Mouse (Mus musculus): ENCODE measurements around the gene Smg7. TPM values are rescaled to one million over a fixed set of nuclear protein-coding genes. Genes with fewer than 3 reads are reported as not detected.

Smg7 gene
- total RNA-seq (2014; rRNA removed), result 60.8 and 65.0 TPM in 2 replicates
- polyA plus RNA-seq (2015; fragmentation: Nextera tagmentation; extraction: Ambion mirVana), result 24.6 and 26.9 TPM in 2 replicates

DNA sequence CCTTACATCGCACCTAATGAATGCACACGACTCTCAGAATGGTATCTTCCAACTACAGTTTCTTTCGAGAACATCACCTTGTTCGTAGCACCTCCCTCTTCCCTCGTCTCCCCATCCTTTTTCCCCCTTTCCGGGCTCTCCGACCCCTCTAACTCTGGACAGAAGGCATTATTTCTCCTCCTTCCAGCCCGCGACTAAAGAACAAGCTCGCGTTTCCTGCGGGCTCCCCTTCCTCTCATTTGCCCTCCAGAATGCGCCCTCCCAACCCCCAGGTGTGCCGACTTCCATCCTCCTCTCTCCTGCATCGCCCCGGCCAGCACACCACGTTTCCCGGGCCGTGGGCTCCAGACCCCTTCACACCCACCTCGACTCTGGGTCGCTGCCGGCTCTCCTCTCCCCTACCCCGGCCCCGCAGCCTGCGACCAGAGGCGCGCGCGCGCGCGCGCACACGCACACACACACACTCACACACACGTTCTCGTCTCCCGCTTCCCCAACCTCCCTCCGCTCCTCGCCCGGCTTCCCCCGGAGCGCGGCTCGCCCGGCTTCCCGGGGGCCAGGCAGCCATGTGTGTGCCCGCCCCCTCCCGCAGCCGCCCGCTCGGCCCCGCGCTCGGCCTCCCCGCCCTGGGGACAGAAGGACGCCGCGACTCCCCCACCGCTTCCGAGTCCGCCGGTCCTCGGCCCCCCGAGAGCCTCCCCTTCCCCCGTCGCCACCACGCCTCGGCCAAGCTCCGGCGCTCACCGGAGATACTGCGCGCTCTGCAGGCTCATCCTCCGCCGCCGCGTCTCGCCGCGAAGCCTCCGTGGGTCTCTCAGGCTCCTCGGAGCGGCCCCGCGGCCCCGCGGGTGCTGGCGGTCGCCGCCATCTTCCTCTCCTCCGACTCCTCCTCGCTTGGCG lies at the start of gene Smg7:
Gene Smg7 (minus strand): TSS at position 882 of the 900 bp plus-strand sequence.
- ATAC-seq (peak; percentile 50), DNase-seq (ENCODE audit: low spot score) (peak; percentile 79)
- Histone ChIP-seq H3K9ac (replicated peaks; ENCODE audit: low read length) (peak within 1 kb of the TSS; percentile 97), H3K36me3 (ENCODE audit: insufficient read depth, low read length) (no peaks in the 10 kb centered on the region), H3K4me3 (ENCODE audit: low read length) (peak within 1 kb of the TSS; percentile 98), H3K4me2 (ENCODE audit: low read depth, low read length) (peak within 1 kb of the TSS; percentile 99), H3K27ac (peak within 1 kb of the TSS; percentile 100), H3K4me1 (ENCODE audit: insufficient read depth, low read length) (peaks cover 6% of the 10 kb centered on the region), H3K9me3 (ENCODE audit: low read length) (no peaks in the 10 kb centered on the region), H3K27me3 (ENCODE audit: insufficient read depth, low read length) (no peaks in the 10 kb centered on the region)
- under 1% methylated on average over 66 of the region's 93 CpGs for WGBS
- TF ChIP-seq CTCF (IDR thresholded peaks at IDR 0.05; ENCODE audit: low read depth), result no peak

DNA sequence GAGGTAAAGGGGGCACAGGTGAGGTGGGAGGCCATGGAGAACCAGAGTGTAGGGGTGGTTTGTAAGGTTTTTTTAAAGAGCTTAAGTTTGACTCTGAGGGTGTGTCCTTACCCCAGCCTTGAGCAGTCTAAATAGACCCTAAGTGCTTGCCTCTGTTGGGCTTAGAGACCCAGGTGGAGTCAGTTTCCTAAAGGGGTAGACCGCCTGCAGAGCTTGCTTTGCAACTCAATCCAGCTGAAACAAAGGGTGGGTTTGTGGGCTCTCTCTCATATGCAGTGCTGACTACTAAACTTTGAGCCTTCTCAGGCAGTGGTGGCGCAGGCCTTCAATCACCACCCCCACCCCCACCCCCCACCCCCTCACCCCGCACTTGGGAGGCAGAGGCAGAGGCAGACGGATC lies 40.5 kb upstream of the Smg7 start:
- H3K9ac ChIP-seq (replicated peaks; ENCODE audit: low read length), result no peak overlapping the region
- DNase-seq (ENCODE audit: low spot score) (no peak), ATAC-seq (no peak)
- 40% methylated on average over 4 of the region's 4 CpGs for WGBS
- H3K27ac ChIP-seq, result no peak overlapping the region
- no peaks in the 10 kb centered on the region for H3K36me3 ChIP-seq (ENCODE audit: insufficient read depth, low read length)
- no peak overlapping the region for H3K4me2 ChIP-seq (ENCODE audit: low read depth, low read length)
- no peaks in the 10 kb centered on the region for H3K4me1 ChIP-seq (ENCODE audit: insufficient read depth, low read length)
- no peaks in the 10 kb centered on the region for H3K27me3 ChIP-seq (ENCODE audit: insufficient read depth, low read length)
- H3K9me3 ChIP-seq (ENCODE audit: low read length), result no peaks in the 10 kb centered on the region
- TF ChIP-seq CTCF (IDR thresholded peaks at IDR 0.05; ENCODE audit: low read depth), result no peak
- H3K4me3 ChIP-seq (ENCODE audit: low read length), result no peak overlapping the region

DNA sequence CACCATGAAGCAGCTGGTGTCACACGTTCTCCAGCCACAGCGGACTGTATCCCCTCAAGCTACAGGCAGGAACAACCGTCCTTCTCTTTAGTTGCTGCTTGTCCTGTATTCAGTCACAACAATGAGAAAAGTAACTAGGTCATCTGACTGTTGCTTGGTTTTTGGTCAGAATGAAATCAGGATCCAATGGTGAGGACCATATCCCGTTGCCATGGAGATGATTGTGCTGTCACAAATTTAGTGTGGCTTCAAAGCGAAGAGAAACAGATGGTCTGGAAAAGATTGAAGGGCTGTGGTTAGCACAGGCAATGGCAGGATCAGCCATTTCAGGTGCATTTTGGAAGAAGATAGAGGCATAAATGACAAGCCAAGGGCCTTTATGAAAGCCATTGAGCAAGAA lies 33.9 kb upstream of the Smg7 start:
- H3K9ac ChIP-seq (replicated peaks; ENCODE audit: low read length), result no peak overlapping the region
- H3K4me2 ChIP-seq (ENCODE audit: low read depth, low read length), result no peak overlapping the region
- no peaks in the 10 kb centered on the region; the same call in 1 of the 2 replicates for H3K4me1 ChIP-seq (ENCODE audit: insufficient read depth, low read length)
- no peaks in the 10 kb centered on the region for H3K36me3 ChIP-seq (ENCODE audit: insufficient read depth, low read length)
- 70% methylated on average over 5 of the region's 5 CpGs for WGBS
- no peak overlapping the region for H3K4me3 ChIP-seq (ENCODE audit: low read length)
- DNase-seq (ENCODE audit: low spot score) (peak; percentile 46), ATAC-seq (no peak)
- no peak for TF ChIP-seq CTCF (IDR thresholded peaks at IDR 0.05; ENCODE audit: low read depth)
- H3K9me3 ChIP-seq (ENCODE audit: low read length), result no peaks in the 10 kb centered on the region
- no peaks in the 10 kb centered on the region for H3K27me3 ChIP-seq (ENCODE audit: insufficient read depth, low read length)
- H3K27ac ChIP-seq, result no peak overlapping the region

DNA sequence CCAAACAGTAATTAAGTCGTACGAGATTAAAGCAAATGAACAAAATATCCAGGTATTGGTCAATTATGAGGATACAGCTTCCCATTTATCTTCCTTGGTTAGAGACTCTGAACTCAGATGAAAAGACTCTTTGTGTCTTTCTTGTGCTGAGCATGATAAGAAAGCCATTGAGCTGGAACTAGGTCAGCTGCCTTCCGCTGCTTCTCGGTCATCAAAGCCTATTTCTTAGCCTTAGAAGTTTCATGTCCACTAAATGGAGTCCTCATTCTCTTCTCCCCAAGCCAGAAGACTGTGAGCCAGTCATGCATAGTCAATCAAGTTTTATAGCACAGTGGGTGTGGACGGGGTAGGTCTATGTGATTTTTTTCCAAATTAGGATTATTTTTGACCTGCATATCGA lies 33.0 kb upstream of the Smg7 start:
- Histone ChIP-seq H3K27me3 (ENCODE audit: insufficient read depth, low read length) (no peaks in the 10 kb centered on the region), H3K4me2 (ENCODE audit: low read depth, low read length) (no peak overlapping the region), H3K9me3 (ENCODE audit: low read length) (no peaks in the 10 kb centered on the region), H3K36me3 (ENCODE audit: insufficient read depth, low read length) (no peaks in the 10 kb centered on the region), H3K9ac (replicated peaks; ENCODE audit: low read length) (no peak overlapping the region), H3K4me1 (ENCODE audit: insufficient read depth, low read length) (no peaks in the 10 kb centered on the region; the same call in 1 of the 2 replicates), H3K4me3 (ENCODE audit: low read length) (no peak overlapping the region), H3K27ac (no peak overlapping the region)
- DNase-seq (ENCODE audit: low spot score) (peak; percentile 17), ATAC-seq (no peak)
- 53% methylated on average over 6 of the region's 6 CpGs for WGBS
- no peak for TF ChIP-seq CTCF (IDR thresholded peaks at IDR 0.05; ENCODE audit: low read depth)

DNA sequence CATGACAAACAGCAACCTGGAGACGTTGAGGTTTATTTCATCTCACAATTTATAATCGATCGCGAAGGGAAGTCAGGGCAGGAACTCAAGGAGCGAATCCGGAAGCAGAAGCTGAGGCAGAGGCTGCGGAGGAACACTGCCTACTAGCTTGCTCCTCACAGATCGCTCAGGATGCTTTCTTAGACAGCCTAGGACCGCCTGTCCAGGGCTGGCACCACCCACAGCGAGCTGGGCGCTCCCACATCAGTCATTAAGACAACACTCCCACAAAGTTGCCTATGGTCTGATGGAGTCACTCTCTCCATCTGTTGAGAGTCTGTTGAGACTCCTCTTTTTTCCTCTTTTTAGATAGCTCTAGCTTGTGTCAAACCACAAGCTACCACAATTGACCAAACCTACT lies 31.5 kb upstream of the Smg7 start:
- Histone ChIP-seq H3K27ac (no peak overlapping the region), H3K9ac (replicated peaks; ENCODE audit: low read length) (no peak overlapping the region), H3K36me3 (ENCODE audit: insufficient read depth, low read length) (no peaks in the 10 kb centered on the region), H3K4me1 (ENCODE audit: insufficient read depth, low read length) (no peaks in the 10 kb centered on the region; the same call in 1 of the 2 replicates), H3K4me3 (ENCODE audit: low read length) (no peak overlapping the region), H3K4me2 (ENCODE audit: low read depth, low read length) (no peak overlapping the region), H3K27me3 (ENCODE audit: insufficient read depth, low read length) (no peaks in the 10 kb centered on the region), H3K9me3 (ENCODE audit: low read length) (no peaks in the 10 kb centered on the region)
- TF ChIP-seq CTCF (IDR thresholded peaks at IDR 0.05; ENCODE audit: low read depth), result no peak
- DNase-seq (ENCODE audit: low spot score) (no peak), ATAC-seq (no peak)
- WGBS, result 62% methylated on average over 11 of the region's 11 CpGs

DNA sequence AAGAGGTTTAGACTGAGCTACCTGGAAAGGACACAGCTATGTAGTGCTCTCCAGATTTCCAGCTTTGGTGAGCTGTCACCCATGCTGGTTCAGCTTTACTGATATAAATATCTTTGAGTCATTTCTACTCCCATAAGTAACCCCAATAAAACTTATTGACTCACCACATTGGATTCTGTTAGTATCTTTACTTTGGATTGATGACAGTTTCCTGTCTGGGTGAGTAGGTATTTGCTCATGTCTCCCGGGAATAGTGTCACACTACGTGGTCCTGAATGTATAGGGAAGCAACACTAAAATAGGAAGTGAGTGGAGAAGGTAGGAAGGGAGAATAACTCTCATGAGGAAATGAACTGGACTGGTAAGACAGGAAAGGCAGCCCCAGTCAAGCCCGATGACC lies 19.3 kb upstream of the Smg7 start:
- Histone ChIP-seq H3K9me3 (ENCODE audit: low read length) (no peaks in the 10 kb centered on the region), H3K4me3 (ENCODE audit: low read length) (no peak overlapping the region), H3K27me3 (ENCODE audit: insufficient read depth, low read length) (no peaks in the 10 kb centered on the region), H3K27ac (no peak overlapping the region), H3K36me3 (ENCODE audit: insufficient read depth, low read length) (no peaks in the 10 kb centered on the region), H3K4me2 (ENCODE audit: low read depth, low read length) (no peak overlapping the region), H3K9ac (replicated peaks; ENCODE audit: low read length) (no peak overlapping the region), H3K4me1 (ENCODE audit: insufficient read depth, low read length) (no peaks in the 10 kb centered on the region)
- DNase-seq (ENCODE audit: low spot score), result no peak
- TF ChIP-seq CTCF (IDR thresholded peaks at IDR 0.05; ENCODE audit: low read depth), result no peak
- no peak for ATAC-seq
- whole genome bisulfite sequencing, result 88% methylated on average over 3 of the region's 3 CpGs

DNA sequence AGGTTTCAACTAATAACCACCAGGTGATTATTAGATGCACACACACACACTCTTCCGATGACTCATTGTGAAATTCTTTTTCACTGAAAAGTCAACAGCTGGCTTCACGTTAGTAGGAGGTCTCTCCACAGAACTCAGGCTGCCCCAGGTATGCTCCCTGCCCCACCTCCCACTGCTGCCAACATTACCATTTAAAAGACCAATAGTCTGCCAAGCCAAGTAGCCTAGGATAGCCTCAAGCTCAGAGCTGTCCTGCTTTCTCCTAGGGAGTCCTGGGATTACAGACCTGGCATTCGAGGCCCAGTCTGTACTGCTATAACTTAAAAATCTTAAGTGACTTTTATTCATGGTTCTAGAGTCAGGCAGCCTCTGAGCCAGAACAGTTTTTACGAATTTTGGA lies 15.2 kb upstream of the Smg7 start:
- no peak for DNase-seq (ENCODE audit: low spot score)
- TF ChIP-seq CTCF (IDR thresholded peaks at IDR 0.05; ENCODE audit: low read depth), result no peak
- Histone ChIP-seq H3K27me3 (ENCODE audit: insufficient read depth, low read length) (no peaks in the 10 kb centered on the region), H3K9me3 (ENCODE audit: low read length) (no peaks in the 10 kb centered on the region), H3K27ac (no peak overlapping the region), H3K4me3 (ENCODE audit: low read length) (no peak overlapping the region), H3K36me3 (ENCODE audit: insufficient read depth, low read length) (no peaks in the 10 kb centered on the region), H3K4me1 (ENCODE audit: insufficient read depth, low read length) (no peaks in the 10 kb centered on the region), H3K4me2 (ENCODE audit: low read depth, low read length) (no peak overlapping the region), H3K9ac (replicated peaks; ENCODE audit: low read length) (no peak overlapping the region)
- no peak for ATAC-seq
- 82% methylated on average over 4 of the region's 4 CpGs for WGBS
